Mouse (Mus musculus): Measurements from ENCODE around the gene Arhgef39.

GRCm38 (mm10) chr4:43547160-43547559 lies 47.7 kb upstream of the Arhgef39 start:
- TF ChIP-seq CTCF (IDR thresholded peaks at IDR 0.05; ENCODE audit: low read depth), result no peak
- no peak for TF ChIP-seq EP300 (IDR thresholded peaks at IDR 0.05; ENCODE audit: low read depth)
